Mouse (Mus musculus): Measurements from ENCODE around the gene Glrb. TPM values are rescaled to one million over a fixed set of nuclear protein-coding genes. Genes with fewer than 3 reads are reported as not detected.

The Glrb gene
- polyA plus RNA-seq, 1 experiment from 2014 or later, result 6.7 TPM

- no peak overlapping the region for H3K9ac ChIP-seq (replicated peaks; ENCODE audit: low read length)
- ATAC-seq (ENCODE audit: low FRiP score, low TSS enrichment), result no peak
- H3K36me3 ChIP-seq (ENCODE audit: insufficient read depth, low read length), result no peaks in the 10 kb centered on the region
- no peak overlapping the region for H3K27ac ChIP-seq (ENCODE audit: low read length)
- no peaks in the 10 kb centered on the region for H3K9me3 ChIP-seq (ENCODE audit: low read length)
- no peak overlapping the region for H3K4me2 ChIP-seq (replicated peaks; ENCODE audit: low read depth, low read length)
- WGBS, result 68% methylated on average over 6 of the region's 6 CpGs
- no peaks in the 10 kb centered on the region for H3K4me1 ChIP-seq (ENCODE audit: insufficient read depth, low read length)
- no peak overlapping the region for H3K4me3 ChIP-seq (ENCODE audit: low read length)
- H3K27me3 ChIP-seq (ENCODE audit: insufficient read depth, low read length), result no peaks in the 10 kb centered on the region
Observed at GRCm38 (mm10) chr3:80883601-80884000, 29.9 kb downstream of the Glrb start.

GRCm38 (mm10) chr3:80880660-80881293 is 32.7 kb downstream of the Glrb start:
- no peak overlapping the region for H3K9ac ChIP-seq (replicated peaks; ENCODE audit: low read length)
- H3K27me3 ChIP-seq (ENCODE audit: insufficient read depth, low read length), result no peaks in the 10 kb centered on the region
- no peak overlapping the region for H3K4me3 ChIP-seq (ENCODE audit: low read length)
- H3K9me3 ChIP-seq (ENCODE audit: low read length), result no peaks in the 10 kb centered on the region
- H3K4me1 ChIP-seq (ENCODE audit: insufficient read depth, low read length), result no peaks in the 10 kb centered on the region
- H3K4me2 ChIP-seq (replicated peaks; ENCODE audit: low read depth, low read length), result no peak overlapping the region
- H3K27ac ChIP-seq (ENCODE audit: low read length), result no peak overlapping the region
- ATAC-seq (ENCODE audit: low FRiP score, low TSS enrichment), result no peak
- 87% methylated on average over 6 of the region's 6 CpGs for WGBS
- no peaks in the 10 kb centered on the region for H3K36me3 ChIP-seq (ENCODE audit: insufficient read depth, low read length)

- 19% methylated on average over 5 of the region's 5 CpGs for WGBS
- ATAC-seq (ENCODE audit: low FRiP score, low TSS enrichment), result no peak
Observed at GRCm38 (mm10) chr3:80878571-80878970, 34.9 kb downstream of the Glrb start.

GRCm38 (mm10) chr3:80874690-80875353 is 38.6 kb downstream of the Glrb start:
- no peak overlapping the region for H3K9ac ChIP-seq (replicated peaks; ENCODE audit: low read length)
- 89% methylated on average over 7 of the region's 7 CpGs for WGBS
- no peak overlapping the region for H3K4me3 ChIP-seq (ENCODE audit: low read length)
- no peaks in the 10 kb centered on the region for H3K9me3 ChIP-seq (ENCODE audit: low read length)
- ATAC-seq (ENCODE audit: low FRiP score, low TSS enrichment), result no peak
- H3K36me3 ChIP-seq (ENCODE audit: insufficient read depth, low read length), result no peaks in the 10 kb centered on the region
- no peaks in the 10 kb centered on the region for H3K27me3 ChIP-seq (ENCODE audit: insufficient read depth, low read length)
- H3K4me1 ChIP-seq (ENCODE audit: insufficient read depth, low read length), result no peaks in the 10 kb centered on the region
- no peak overlapping the region for H3K4me2 ChIP-seq (replicated peaks; ENCODE audit: low read depth, low read length)
- H3K27ac ChIP-seq (ENCODE audit: low read length), result no peak overlapping the region

More at GRCm38 (mm10) chr3:80878571-80878970, 34.9 kb downstream of the Glrb start:
- Histone ChIP-seq H3K4me3 (ENCODE audit: low read length) (no peak overlapping the region), H3K9ac (replicated peaks; ENCODE audit: low read length) (no peak overlapping the region), H3K9me3 (ENCODE audit: low read length) (no peaks in the 10 kb centered on the region), H3K27me3 (ENCODE audit: insufficient read depth, low read length) (no peaks in the 10 kb centered on the region), H3K27ac (ENCODE audit: low read length) (no peak overlapping the region), H3K36me3 (ENCODE audit: insufficient read depth, low read length) (no peaks in the 10 kb centered on the region), H3K4me1 (ENCODE audit: insufficient read depth, low read length) (no peaks in the 10 kb centered on the region), H3K4me2 (replicated peaks; ENCODE audit: low read depth, low read length) (no peak overlapping the region)

- Histone ChIP-seq H3K9ac (replicated peaks; ENCODE audit: low read length) (no peak overlapping the region), H3K36me3 (ENCODE audit: insufficient read depth, low read length) (no peaks in the 10 kb centered on the region), H3K4me3 (ENCODE audit: low read length) (no peak overlapping the region), H3K27me3 (ENCODE audit: insufficient read depth, low read length) (no peaks in the 10 kb centered on the region), H3K9me3 (ENCODE audit: low read length) (no peaks in the 10 kb centered on the region), H3K4me2 (replicated peaks; ENCODE audit: low read depth, low read length) (no peak overlapping the region), H3K4me1 (ENCODE audit: insufficient read depth, low read length) (no peaks in the 10 kb centered on the region), H3K27ac (ENCODE audit: low read length) (no peak overlapping the region)
- ATAC-seq (ENCODE audit: low FRiP score, low TSS enrichment), result no peak
- 49% methylated on average over 5 of the region's 5 CpGs for WGBS
Observed at GRCm38 (mm10) chr3:80874081-80874480, 39.4 kb downstream of the Glrb start.

GRCm38 (mm10) chr3:80871472-80872171 is 41.8 kb downstream of the Glrb start:
- Histone ChIP-seq H3K9me3 (ENCODE audit: low read length) (no peaks in the 10 kb centered on the region), H3K27me3 (ENCODE audit: insufficient read depth, low read length) (no peaks in the 10 kb centered on the region), H3K27ac (ENCODE audit: low read length) (no peak overlapping the region), H3K4me2 (replicated peaks; ENCODE audit: low read depth, low read length) (no peak overlapping the region), H3K36me3 (ENCODE audit: insufficient read depth, low read length) (no peaks in the 10 kb centered on the region), H3K4me3 (ENCODE audit: low read length) (no peak overlapping the region), H3K4me1 (ENCODE audit: insufficient read depth, low read length) (no peaks in the 10 kb centered on the region), H3K9ac (replicated peaks; ENCODE audit: low read length) (no peak overlapping the region)
- no peak for ATAC-seq (ENCODE audit: low FRiP score, low TSS enrichment)
- WGBS, result 76% methylated on average over 1 of the region's 1 CpGs

GRCm38 (mm10) chr3:80867328-80867727 is 46.1 kb downstream of the Glrb start:
- H3K4me1 ChIP-seq (ENCODE audit: insufficient read depth, low read length), result no peaks in the 10 kb centered on the region
- no peak overlapping the region for H3K9ac ChIP-seq (replicated peaks; ENCODE audit: low read length)
- H3K9me3 ChIP-seq (ENCODE audit: low read length), result no peaks in the 10 kb centered on the region
- no peak overlapping the region for H3K4me2 ChIP-seq (replicated peaks; ENCODE audit: low read depth, low read length)
- no peak overlapping the region for H3K27ac ChIP-seq (ENCODE audit: low read length)
- no peak overlapping the region for H3K4me3 ChIP-seq (ENCODE audit: low read length)
- 82% methylated on average over 3 of the region's 3 CpGs for WGBS
- ATAC-seq (ENCODE audit: low FRiP score, low TSS enrichment), result no peak
- H3K27me3 ChIP-seq (ENCODE audit: insufficient read depth, low read length), result no peaks in the 10 kb centered on the region
- no peaks in the 10 kb centered on the region for H3K36me3 ChIP-seq (ENCODE audit: insufficient read depth, low read length)

- H3K27me3 ChIP-seq (ENCODE audit: insufficient read depth, low read length), result no peaks in the 10 kb centered on the region
- ATAC-seq (ENCODE audit: low FRiP score, low TSS enrichment), result peak; percentile 39; the same call in 1 of the 2 replicates
- WGBS, result 41% methylated on average over 3 of the region's 3 CpGs
Observed at GRCm38 (mm10) chr3:80852912-80853507, 60.5 kb downstream of the Glrb start.

GRCm38 (mm10) chr3:80850947-80851346 is 62.5 kb downstream of the Glrb start:
- ATAC-seq (ENCODE audit: low FRiP score, low TSS enrichment), result no peak
- H3K4me1 ChIP-seq (ENCODE audit: insufficient read depth, low read length), result no peaks in the 10 kb centered on the region
- H3K4me2 ChIP-seq (replicated peaks; ENCODE audit: low read depth, low read length), result no peak overlapping the region
- H3K4me3 ChIP-seq (ENCODE audit: low read length), result no peak overlapping the region
- H3K9ac ChIP-seq (replicated peaks; ENCODE audit: low read length), result no peak overlapping the region
- no peak overlapping the region for H3K27ac ChIP-seq (ENCODE audit: low read length)
- no peaks in the 10 kb centered on the region for H3K27me3 ChIP-seq (ENCODE audit: insufficient read depth, low read length)
- H3K36me3 ChIP-seq (ENCODE audit: insufficient read depth, low read length), result no peaks in the 10 kb centered on the region
- no peaks in the 10 kb centered on the region for H3K9me3 ChIP-seq (ENCODE audit: low read length)
- 86% methylated on average over 10 of the region's 10 CpGs for WGBS

More at GRCm38 (mm10) chr3:80852912-80853507, 60.5 kb downstream of the Glrb start:
- Histone ChIP-seq H3K4me1 (ENCODE audit: insufficient read depth, low read length) (no peaks in the 10 kb centered on the region), H3K36me3 (ENCODE audit: insufficient read depth, low read length) (no peaks in the 10 kb centered on the region), H3K9ac (replicated peaks; ENCODE audit: low read length) (no peak overlapping the region), H3K4me2 (replicated peaks; ENCODE audit: low read depth, low read length) (no peak overlapping the region), H3K4me3 (ENCODE audit: low read length) (no peak overlapping the region), H3K9me3 (ENCODE audit: low read length) (no peaks in the 10 kb centered on the region), H3K27ac (ENCODE audit: low read length) (no peak overlapping the region)

Measured in kidney, embryonic 16.5 days (tissue).